Mouse (Mus musculus): ENCODE measurements at regions not wholly inside any gene's neighbourhood (a gene's known extent, or its start where the extent isn't known, plus 50 kb on each side); places are given as distances from the start of the nearest gene placed in this dataset.

- Histone ChIP-seq H3K9ac (no peak overlapping the region), H3K4me1 (no peaks in the 10 kb centered on the region), H3K27me3 (no peaks in the 10 kb centered on the region), H3K4me2 (no peak overlapping the region), H3K36me3 (no peaks in the 10 kb centered on the region), H3K27ac (no peak overlapping the region), H3K4me3 (no peak overlapping the region), H3K9me3 (no peaks in the 10 kb centered on the region)
- no peak for ATAC-seq (ENCODE audit: insufficient number of reproducible peaks, insufficient read depth, low FRiP score, low TSS enrichment, low read depth)
Measured at GRCm38 (mm10) chr15:51411966-51412365, 2472.7 kb upstream of the Gm7489 start.

- no peaks in the 10 kb centered on the region for H3K27me3 ChIP-seq
- 62% methylated on average over 2 of the region's 2 CpGs for WGBS
- no peak overlapping the region for H3K4me2 ChIP-seq
- ATAC-seq (ENCODE audit: insufficient number of reproducible peaks, insufficient read depth, low FRiP score, low TSS enrichment, low read depth): no peak
- peaks cover 6% of the 10 kb centered on the region; the same call in 1 of the 2 replicates for H3K4me1 ChIP-seq
- H3K36me3 ChIP-seq: no peaks in the 10 kb centered on the region
- no peak overlapping the region for H3K4me3 ChIP-seq
- H3K9me3 ChIP-seq: no peaks in the 10 kb centered on the region
- H3K27ac ChIP-seq: no peak overlapping the region
- no peak overlapping the region for H3K9ac ChIP-seq
Measured at GRCm38 (mm10) chr15:51442606-51443005, 2442.1 kb upstream of the Gm7489 start.

GRCm38 (mm10) chr15:51469895-51470294 is 2414.8 kb upstream of the Gm7489 start:
- H3K4me3 ChIP-seq: no peak overlapping the region
- no peak for ATAC-seq (ENCODE audit: insufficient number of reproducible peaks, insufficient read depth, low FRiP score, low TSS enrichment, low read depth)
- H3K9me3 ChIP-seq: no peaks in the 10 kb centered on the region
- no peak overlapping the region for H3K9ac ChIP-seq
- no peak overlapping the region for H3K4me2 ChIP-seq
- WGBS: 73% methylated on average over 3 of the region's 3 CpGs
- H3K27ac ChIP-seq: no peak overlapping the region
- no peaks in the 10 kb centered on the region for H3K36me3 ChIP-seq
- no peaks in the 10 kb centered on the region for H3K4me1 ChIP-seq
- H3K27me3 ChIP-seq: no peaks in the 10 kb centered on the region

GRCm38 (mm10) chr15:51471143-51471542 is 2413.6 kb upstream of the Gm7489 start:
- H3K9me3 ChIP-seq: no peaks in the 10 kb centered on the region
- 76% methylated on average over 1 of the region's 1 CpGs for WGBS
- ATAC-seq (ENCODE audit: insufficient number of reproducible peaks, insufficient read depth, low FRiP score, low TSS enrichment, low read depth): no peak
- H3K4me2 ChIP-seq: no peak overlapping the region
- no peaks in the 10 kb centered on the region for H3K4me1 ChIP-seq
- H3K27me3 ChIP-seq: no peaks in the 10 kb centered on the region
- H3K36me3 ChIP-seq: no peaks in the 10 kb centered on the region
- H3K4me3 ChIP-seq: no peak overlapping the region
- H3K9ac ChIP-seq: no peak overlapping the region
- H3K27ac ChIP-seq: no peak overlapping the region

- Histone ChIP-seq H3K9me3 (no peaks in the 10 kb centered on the region), H3K4me1 (no peaks in the 10 kb centered on the region), H3K27me3 (no peaks in the 10 kb centered on the region), H3K4me2 (no peak overlapping the region), H3K9ac (no peak overlapping the region), H3K36me3 (no peaks in the 10 kb centered on the region), H3K27ac (no peak overlapping the region), H3K4me3 (no peak overlapping the region)
- ATAC-seq (ENCODE audit: insufficient number of reproducible peaks, insufficient read depth, low FRiP score, low TSS enrichment, low read depth): no peak
- 96% methylated on average over 2 of the region's 2 CpGs for WGBS
Measured at GRCm38 (mm10) chr15:51472049-51472448, 2412.7 kb upstream of the Gm7489 start.

- 80% methylated on average over 4 of the region's 4 CpGs for WGBS
- no peak for ATAC-seq (ENCODE audit: insufficient number of reproducible peaks, insufficient read depth, low FRiP score, low TSS enrichment, low read depth)
- H3K9me3 ChIP-seq: no peaks in the 10 kb centered on the region
Measured at GRCm38 (mm10) chr15:51481856-51482255, 2402.8 kb upstream of the Gm7489 start.

GRCm38 (mm10) chr15:51484207-51484606 is 2400.5 kb upstream of the Gm7489 start:
- Histone ChIP-seq H3K9me3 (no peaks in the 10 kb centered on the region), H3K4me2 (no peak overlapping the region), H3K27me3 (no peaks in the 10 kb centered on the region), H3K4me1 (no peaks in the 10 kb centered on the region), H3K4me3 (no peak overlapping the region), H3K27ac (no peak overlapping the region), H3K36me3 (no peaks in the 10 kb centered on the region), H3K9ac (no peak overlapping the region)
- ATAC-seq (ENCODE audit: insufficient number of reproducible peaks, insufficient read depth, low FRiP score, low TSS enrichment, low read depth): no peak
- WGBS: 66% methylated on average over 2 of the region's 2 CpGs

More at GRCm38 (mm10) chr15:51481856-51482255, 2402.8 kb upstream of the Gm7489 start:
- Histone ChIP-seq H3K27ac (no peak overlapping the region), H3K9ac (no peak overlapping the region), H3K36me3 (no peaks in the 10 kb centered on the region), H3K4me3 (no peak overlapping the region), H3K27me3 (no peaks in the 10 kb centered on the region), H3K4me1 (no peaks in the 10 kb centered on the region), H3K4me2 (no peak overlapping the region)

- no peak overlapping the region for H3K4me2 ChIP-seq
- H3K9ac ChIP-seq: no peak overlapping the region
- H3K27ac ChIP-seq: no peak overlapping the region
- no peaks in the 10 kb centered on the region for H3K27me3 ChIP-seq
- WGBS: 88% methylated on average over 2 of the region's 2 CpGs
- H3K9me3 ChIP-seq: no peaks in the 10 kb centered on the region
- H3K36me3 ChIP-seq: no peaks in the 10 kb centered on the region
- H3K4me1 ChIP-seq: no peaks in the 10 kb centered on the region
- no peak overlapping the region for H3K4me3 ChIP-seq
- no peak for ATAC-seq (ENCODE audit: insufficient number of reproducible peaks, insufficient read depth, low FRiP score, low TSS enrichment, low read depth)
Measured at GRCm38 (mm10) chr15:51485554-51485953, 2399.2 kb upstream of the Gm7489 start.

- Histone ChIP-seq H3K36me3 (no peaks in the 10 kb centered on the region), H3K9ac (0 out of 2 replicates have a peak overlapping the region, but pooled peaks have one; percentile 16), H3K27me3 (no peaks in the 10 kb centered on the region), H3K4me1 (peaks cover 22% of the 10 kb centered on the region), H3K27ac (peak overlapping the region; percentile 82), H3K4me2 (peak overlapping the region; percentile 46), H3K4me3 (no peak overlapping the region), H3K9me3 (no peaks in the 10 kb centered on the region)
- WGBS: 35% methylated on average over 12 of the region's 12 CpGs
- 0 out of 2 replicates have a peak, but pooled peaks have one; percentile 20 for ATAC-seq (ENCODE audit: insufficient number of reproducible peaks, insufficient read depth, low FRiP score, low TSS enrichment, low read depth)
Measured at GRCm38 (mm10) chr15:51502058-51502741, 2382.5 kb upstream of the Gm7489 start.

GRCm38 (mm10) chr15:51502742-51503270 is 2381.9 kb upstream of the Gm7489 start:
- WGBS: 5% methylated on average over 10 of the region's 10 CpGs
- Histone ChIP-seq H3K27me3 (no peaks in the 10 kb centered on the region), H3K9me3 (no peaks in the 10 kb centered on the region), H3K4me3 (peak overlapping the region; percentile 8; the same call in 1 of the 2 replicates), H3K4me2 (peak overlapping the region; percentile 46), H3K9ac (no peak overlapping the region), H3K27ac (peak overlapping the region; percentile 82), H3K4me1 (peaks cover 22% of the 10 kb centered on the region), H3K36me3 (no peaks in the 10 kb centered on the region)
- ATAC-seq (ENCODE audit: insufficient number of reproducible peaks, insufficient read depth, low FRiP score, low TSS enrichment, low read depth): no peak

- 5% methylated on average over 8 of the region's 8 CpGs for WGBS
- ATAC-seq (ENCODE audit: insufficient number of reproducible peaks, insufficient read depth, low FRiP score, low TSS enrichment, low read depth): no peak
- H3K4me2 ChIP-seq: peak overlapping the region; percentile 46
- no peak overlapping the region for H3K9ac ChIP-seq
- peak overlapping the region; percentile 82 for H3K27ac ChIP-seq
- peak overlapping the region; percentile 8; the same call in 1 of the 2 replicates for H3K4me3 ChIP-seq
- H3K36me3 ChIP-seq: no peaks in the 10 kb centered on the region
- H3K9me3 ChIP-seq: no peaks in the 10 kb centered on the region
- no peaks in the 10 kb centered on the region for H3K27me3 ChIP-seq
- peaks cover 22% of the 10 kb centered on the region for H3K4me1 ChIP-seq
Measured at GRCm38 (mm10) chr15:51503341-51503740, 2381.4 kb upstream of the Gm7489 start.

GRCm38 (mm10) chr15:51504016-51504760 is 2380.5 kb upstream of the Gm7489 start:
- Histone ChIP-seq H3K27me3 (no peaks in the 10 kb centered on the region), H3K4me1 (peaks cover 22% of the 10 kb centered on the region), H3K4me3 (no peak overlapping the region), H3K9ac (no peak overlapping the region), H3K36me3 (no peaks in the 10 kb centered on the region), H3K4me2 (no peak overlapping the region), H3K27ac (peak overlapping the region; percentile 72), H3K9me3 (no peaks in the 10 kb centered on the region)
- 56% methylated on average over 11 of the region's 11 CpGs for WGBS
- ATAC-seq (ENCODE audit: insufficient number of reproducible peaks, insufficient read depth, low FRiP score, low TSS enrichment, low read depth): no peak

Data from embryonic facial prominence, embryonic 13.5 days (tissue).